Mouse (Mus musculus) neural tube, embryonic 15.5 days (tissue): ENCODE data around the gene Rims1. TPM values are rescaled to one million over a fixed set of nuclear protein-coding genes. Genes with fewer than 3 reads are reported as not detected.

Source experiments
- ATAC-seq: fragments of 200-750 bp; cut with Nextera tagmentation; 2 replicates; pipeline ENCODE4 v1.8.0; 2017; ENCODE audit warnings: mild to moderate bottlenecking, moderate TSS enrichment, moderate library complexity; ENCODE audit not compliant: low FRiP score
- H3K27ac ChIP-seq: fragments of 300-500 bp; sonication (generic); replicated peaks from 2 replicates; pipeline ENCODE4 v1.5.1; 2015; ENCODE audit warnings: mild to moderate bottlenecking, inconsistent platforms
- H3K27me3 ChIP-seq: fragments of 300-500 bp; sonication (generic); replicated peaks from 2 replicates; pipeline ENCODE4 v1.6.1; 2015; ENCODE audit warnings: inconsistent platforms
- H3K36me3 ChIP-seq: fragments of 300-500 bp; sonication (generic); 2 replicates; pipeline ENCODE4 v1.6.1; 2015; ENCODE audit warnings: inconsistent platforms
- H3K4me1 ChIP-seq: fragments of 300-500 bp; sonication (generic); 2 replicates; pipeline ENCODE4 v1.6.1; 2015; ENCODE audit warnings: inconsistent platforms
- H3K4me2 ChIP-seq: fragments of 300-500 bp; sonication (generic); 2 replicates; pipeline ENCODE4 v1.6.1; 2015; ENCODE audit warnings: inconsistent platforms, mild to moderate bottlenecking, moderate library complexity
- H3K4me3 ChIP-seq: fragments of 300-500 bp; sonication (generic); replicated peaks from 2 replicates; pipeline ENCODE4 v1.5.1; 2015; ENCODE audit warnings: mild to moderate bottlenecking, inconsistent platforms
- H3K9ac ChIP-seq: fragments of 300-500 bp; sonication (generic); replicated peaks from 2 replicates; pipeline ENCODE4 v1.6.1; 2015; ENCODE audit warnings: mild to moderate bottlenecking, inconsistent platforms
- H3K9me3 ChIP-seq: fragments of 300-500 bp; sonication (generic); replicated peaks from 2 replicates; pipeline ENCODE4 v1.6.1; 2016; ENCODE audit warnings: inconsistent platforms
- whole genome bisulfite sequencing: fragments of 180-500 bp; shearing (Covaris S2); methylation state at CpG from one replicate; pipeline ENCODE4 v1.1.7; 2015; ENCODE audit warnings: mixed read lengths; 5-methylcytosine and 5-hydroxymethylcytosine counted together
- polyA plus RNA-seq: library from polyadenylated mRNA; unstranded; fragments of >200 nt; fragmentation: Nextera tagmentation; extraction: Ambion mirVana; gene quantifications from 2 replicates; pipeline ENCODE4 v1.2.1, GENCODE M21; 2015

Gene Rims1
- polyA plus RNA-seq, 1 experiment from 2014 or later = 20.0 TPM

GRCm38 (mm10) chr1:22763376-22763775 lies 42.4 kb downstream of the Rims1 start:
- 88% methylated on average over 4 of the region's 4 CpGs for WGBS
- no peaks in the 10 kb centered on the region for H3K4me1 ChIP-seq
- H3K27me3 ChIP-seq = no peaks in the 10 kb centered on the region
- no peak overlapping the region for H3K4me2 ChIP-seq
- H3K9ac ChIP-seq = no peak overlapping the region
- H3K4me3 ChIP-seq = no peak overlapping the region
- ATAC-seq = no peak
- no peaks in the 10 kb centered on the region for H3K9me3 ChIP-seq
- no peaks in the 10 kb centered on the region; the same call in 1 of the 2 replicates for H3K36me3 ChIP-seq
- no peak overlapping the region for H3K27ac ChIP-seq

- Histone ChIP-seq H3K4me2 (no peak overlapping the region), H3K27me3 (no peaks in the 10 kb centered on the region), H3K4me1 (no peaks in the 10 kb centered on the region), H3K27ac (no peak overlapping the region), H3K9me3 (no peaks in the 10 kb centered on the region), H3K9ac (no peak overlapping the region), H3K4me3 (no peak overlapping the region), H3K36me3 (no peaks in the 10 kb centered on the region; the same call in 1 of the 2 replicates)
- 60% methylated on average over 5 of the region's 5 CpGs for WGBS
- no peak for ATAC-seq
Measured at GRCm38 (mm10) chr1:22762780-22763179, 43.0 kb downstream of the Rims1 start.

- no peak overlapping the region for H3K4me3 ChIP-seq
- WGBS = 79% methylated on average over 2 of the region's 2 CpGs
- no peaks in the 10 kb centered on the region; the same call in 1 of the 2 replicates for H3K4me1 ChIP-seq
- H3K27me3 ChIP-seq = no peaks in the 10 kb centered on the region
- no peaks in the 10 kb centered on the region for H3K36me3 ChIP-seq
- no peak overlapping the region for H3K27ac ChIP-seq
- no peak overlapping the region for H3K9ac ChIP-seq
- ATAC-seq = no peak
- no peak overlapping the region for H3K4me2 ChIP-seq
- H3K9me3 ChIP-seq = no peaks in the 10 kb centered on the region
Measured at GRCm38 (mm10) chr1:22750536-22750935, 55.3 kb downstream of the Rims1 start.

GRCm38 (mm10) chr1:22744655-22745054 lies 61.1 kb downstream of the Rims1 start:
- Histone ChIP-seq H3K36me3 (no peaks in the 10 kb centered on the region), H3K27me3 (no peaks in the 10 kb centered on the region), H3K9me3 (no peaks in the 10 kb centered on the region), H3K4me3 (no peak overlapping the region), H3K4me1 (no peaks in the 10 kb centered on the region; the same call in 1 of the 2 replicates), H3K4me2 (no peak overlapping the region), H3K27ac (no peak overlapping the region), H3K9ac (no peak overlapping the region)
- no peak for ATAC-seq
- 80% methylated on average over 5 of the region's 5 CpGs for WGBS

- Histone ChIP-seq H3K9ac (no peak overlapping the region), H3K9me3 (no peaks in the 10 kb centered on the region), H3K27ac (no peak overlapping the region), H3K36me3 (no peaks in the 10 kb centered on the region), H3K27me3 (no peaks in the 10 kb centered on the region), H3K4me3 (no peak overlapping the region), H3K4me2 (no peak overlapping the region), H3K4me1 (no peaks in the 10 kb centered on the region)
- ATAC-seq = no peak
- WGBS = 87% methylated on average over 6 of the region's 6 CpGs
Measured at GRCm38 (mm10) chr1:22737491-22737890, 68.3 kb downstream of the Rims1 start.

GRCm38 (mm10) chr1:22734429-22734828 lies 71.4 kb downstream of the Rims1 start:
- no peaks in the 10 kb centered on the region for H3K36me3 ChIP-seq
- no peaks in the 10 kb centered on the region for H3K27me3 ChIP-seq
- no peaks in the 10 kb centered on the region for H3K9me3 ChIP-seq
- ATAC-seq = no peak
- H3K27ac ChIP-seq = no peak overlapping the region
- H3K4me3 ChIP-seq = no peak overlapping the region
- H3K9ac ChIP-seq = no peak overlapping the region
- no peak overlapping the region for H3K4me2 ChIP-seq
- H3K4me1 ChIP-seq = no peaks in the 10 kb centered on the region
- WGBS = 91% methylated on average over 2 of the region's 2 CpGs

- Histone ChIP-seq H3K27me3 (no peaks in the 10 kb centered on the region), H3K27ac (no peak overlapping the region), H3K4me3 (no peak overlapping the region), H3K4me1 (no peaks in the 10 kb centered on the region), H3K9me3 (no peaks in the 10 kb centered on the region), H3K36me3 (no peaks in the 10 kb centered on the region), H3K4me2 (no peak overlapping the region), H3K9ac (no peak overlapping the region)
- 89% methylated on average over 1 of the region's 1 CpGs for WGBS
- ATAC-seq = no peak
Measured at GRCm38 (mm10) chr1:22733281-22733680, 72.5 kb downstream of the Rims1 start.

- Histone ChIP-seq H3K27me3 (no peaks in the 10 kb centered on the region), H3K36me3 (no peaks in the 10 kb centered on the region), H3K4me3 (no peak overlapping the region), H3K9ac (no peak overlapping the region), H3K4me2 (no peak overlapping the region), H3K9me3 (no peaks in the 10 kb centered on the region), H3K4me1 (no peaks in the 10 kb centered on the region), H3K27ac (no peak overlapping the region)
- no peak for ATAC-seq
- 80% methylated on average over 4 of the region's 4 CpGs for WGBS
Measured at GRCm38 (mm10) chr1:22728207-22728606, 77.6 kb downstream of the Rims1 start.

GRCm38 (mm10) chr1:22721706-22722105 lies 84.1 kb downstream of the Rims1 start:
- Histone ChIP-seq H3K4me1 (no peaks in the 10 kb centered on the region), H3K9me3 (no peaks in the 10 kb centered on the region), H3K27me3 (no peaks in the 10 kb centered on the region), H3K4me2 (no peak overlapping the region), H3K36me3 (no peaks in the 10 kb centered on the region), H3K9ac (no peak overlapping the region), H3K4me3 (no peak overlapping the region), H3K27ac (no peak overlapping the region)
- ATAC-seq = no peak

- H3K27me3 ChIP-seq = no peaks in the 10 kb centered on the region
- H3K4me2 ChIP-seq = no peak overlapping the region
- WGBS = 71% methylated on average over 2 of the region's 2 CpGs
- no peaks in the 10 kb centered on the region for H3K4me1 ChIP-seq
- no peak for ATAC-seq
- H3K36me3 ChIP-seq = no peaks in the 10 kb centered on the region
- H3K4me3 ChIP-seq = no peak overlapping the region
- no peaks in the 10 kb centered on the region for H3K9me3 ChIP-seq
- H3K27ac ChIP-seq = no peak overlapping the region
- no peak overlapping the region for H3K9ac ChIP-seq
Measured at GRCm38 (mm10) chr1:22720714-22721113, 85.1 kb downstream of the Rims1 start.

- no peaks in the 10 kb centered on the region for H3K9me3 ChIP-seq
- no peaks in the 10 kb centered on the region for H3K27me3 ChIP-seq
- no peak overlapping the region for H3K9ac ChIP-seq
- H3K27ac ChIP-seq = no peak overlapping the region
- no peaks in the 10 kb centered on the region for H3K4me1 ChIP-seq
- no peak overlapping the region for H3K4me2 ChIP-seq
- H3K4me3 ChIP-seq = no peak overlapping the region
- no peaks in the 10 kb centered on the region for H3K36me3 ChIP-seq
- ATAC-seq = no peak
- WGBS = 56% methylated on average over 2 of the region's 2 CpGs
Measured at GRCm38 (mm10) chr1:22709461-22709860, 96.3 kb downstream of the Rims1 start.

- Histone ChIP-seq H3K4me3 (no peak overlapping the region), H3K9me3 (no peaks in the 10 kb centered on the region), H3K4me2 (no peak overlapping the region), H3K27ac (no peak overlapping the region), H3K9ac (no peak overlapping the region), H3K36me3 (no peaks in the 10 kb centered on the region), H3K27me3 (no peaks in the 10 kb centered on the region), H3K4me1 (peaks cover 8% of the 10 kb centered on the region; the same call in 1 of the 2 replicates)
- 55% methylated on average over 1 of the region's 1 CpGs for WGBS
- no peak for ATAC-seq
Measured at GRCm38 (mm10) chr1:22695046-22695445, 110.7 kb downstream of the Rims1 start.

GRCm38 (mm10) chr1:22694514-22694913 lies 111.3 kb downstream of the Rims1 start:
- H3K9me3 ChIP-seq = no peaks in the 10 kb centered on the region
- H3K4me2 ChIP-seq = no peak overlapping the region
- no peak overlapping the region for H3K4me3 ChIP-seq
- ATAC-seq = no peak
- H3K9ac ChIP-seq = no peak overlapping the region
- H3K27me3 ChIP-seq = no peaks in the 10 kb centered on the region
- H3K36me3 ChIP-seq = no peaks in the 10 kb centered on the region
- no peak overlapping the region for H3K27ac ChIP-seq
- H3K4me1 ChIP-seq = peaks cover 8% of the 10 kb centered on the region; the same call in 1 of the 2 replicates
- WGBS = 77% methylated on average over 2 of the region's 2 CpGs
